Mouse (Mus musculus) thymus, adult 2 months (tissue): ENCODE data around the gene Sesn1. TPM values are rescaled to one million over a fixed set of nuclear protein-coding genes. Genes with fewer than 3 reads are reported as not detected.

Experiments
- DNase-seq: peaks from one replicate; pipeline ENCODE4 v3.0.0; 2021
- H3K27ac ChIP-seq: fragments of 200-500 bp; 2 replicates; pipeline ENCODE4 v1.5.1; 2012; ENCODE audit warnings: low read length, control low read depth; ENCODE audit not compliant: control insufficient read depth, insufficient read depth
- H3K27me3 ChIP-seq: fragments of 200-500 bp; 2 replicates; pipeline ENCODE4 v1.6.1; 2012; ENCODE audit warnings: mild to moderate bottlenecking, low read length, moderate library complexity, mixed read lengths; ENCODE audit not compliant: control insufficient read depth, insufficient read depth
- H3K36me3 ChIP-seq: fragments of 200-500 bp; 2 replicates; pipeline ENCODE4 v1.6.1; 2012; ENCODE audit warnings: mild to moderate bottlenecking, low read length, moderate library complexity; ENCODE audit not compliant: control insufficient read depth, insufficient read depth
- H3K4me1 ChIP-seq: fragments of 200-500 bp; replicated peaks from 2 replicates; pipeline ENCODE4 v1.6.1; 2012; ENCODE audit warnings: low read length; ENCODE audit not compliant: control insufficient read depth, insufficient read depth
- H3K4me3 ChIP-seq: fragments of 200-500 bp; 2 replicates; pipeline ENCODE4 v1.5.1; 2012; ENCODE audit warnings: mild to moderate bottlenecking, low read length, control low read depth, moderate library complexity; ENCODE audit not compliant: control insufficient read depth, insufficient read depth
- CTCF ChIP-seq: fragments of 200-500 bp; IDR thresholded peaks from 2 replicates; pipeline ENCODE4 v1.5.1; 2012; ENCODE audit warnings: mild to moderate bottlenecking, control low read depth, low read length, moderate library complexity, borderline replicate concordance; ENCODE audit not compliant: control insufficient read depth, poor library complexity, insufficient read depth; ENCODE audit errors: extremely low read depth
- POLR2A ChIP-seq: fragments of 200-500 bp; IDR thresholded peaks from 2 replicates; pipeline ENCODE4 v1.6.1; 2012; ENCODE audit warnings: mild to moderate bottlenecking, low read length, control low read depth, moderate library complexity; ENCODE audit not compliant: control insufficient read depth, poor library complexity, insufficient read depth; ENCODE audit errors: extremely low read depth
- WGBS: fragments of 180-500 bp; shearing (Covaris S2); methylation state at CpG from one replicate; pipeline ENCODE4 v1.1.7; 2018; 5-methylcytosine and 5-hydroxymethylcytosine counted together
- polyA plus RNA-seq: library from polyadenylated mRNA; depleted of rRNA; stranded (reverse); fragments of >200 nt; gene quantifications from 2 replicates; pipeline ENCODE4 v1.2.3, GENCODE M21; 2012

Sesn1 gene
- polyA plus RNA-seq, 1 experiment = 51.7 TPM

GRCm38 (mm10) chr10:41797253-41797652 is 12.5 kb upstream of the Sesn1 start:
- Histone ChIP-seq H3K27me3 (no peaks in the 10 kb centered on the region), H3K27ac (no peak overlapping the region), H3K36me3 (peaks cover 10% of the 10 kb centered on the region), H3K4me3 (no peak overlapping the region), H3K4me1 (no peaks in the 10 kb centered on the region)
- TF ChIP-seq POLR2A (no peak), CTCF (no peak)
- no peak for DNase-seq
- 95% methylated on average over 8 of the region's 8 CpGs for WGBS

GRCm38 (mm10) chr10:41803467-41803866 is 6.3 kb upstream of the Sesn1 start:
- Histone ChIP-seq H3K4me1 (no peaks in the 10 kb centered on the region), H3K36me3 (peaks cover 14% of the 10 kb centered on the region), H3K4me3 (no peak overlapping the region), H3K27me3 (no peaks in the 10 kb centered on the region), H3K27ac (no peak overlapping the region)
- WGBS = 97% methylated on average over 8 of the region's 8 CpGs
- no peak for DNase-seq
- TF ChIP-seq CTCF = no peak
- no peak for TF ChIP-seq POLR2A

- H3K36me3 ChIP-seq = peaks cover 14% of the 10 kb centered on the region
- no peak overlapping the region for H3K27ac ChIP-seq
- no peaks in the 10 kb centered on the region for H3K27me3 ChIP-seq
- no peak for DNase-seq
- TF ChIP-seq POLR2A = no peak
- TF ChIP-seq CTCF = no peak
- H3K4me3 ChIP-seq = no peak overlapping the region
- WGBS = 71% methylated on average over 3 of the region's 3 CpGs
- H3K4me1 ChIP-seq = 0 out of 2 replicates have a peak, but pooled peaks cover 3% of the 10 kb centered on the region
Observed at GRCm38 (mm10) chr10:41804711-41805110, 5.0 kb upstream of the Sesn1 start.

- TF ChIP-seq CTCF (no peak), POLR2A (no peak)
- Histone ChIP-seq H3K27ac (no peak overlapping the region), H3K36me3 (peaks cover 10% of the 10 kb centered on the region), H3K27me3 (no peaks in the 10 kb centered on the region), H3K4me1 (0 out of 2 replicates have a peak, but pooled peaks cover 3% of the 10 kb centered on the region), H3K4me3 (no peak overlapping the region)
- WGBS = 100% methylated on average over 2 of the region's 2 CpGs
- DNase-seq = no peak
Observed at GRCm38 (mm10) chr10:41805729-41806355, 3.9 kb upstream of the Sesn1 start.

GRCm38 (mm10) chr10:41809080-41809770 is 510 bp upstream of the Sesn1 start:
- H3K4me3 ChIP-seq = peak overlapping the region; percentile 90
- H3K27me3 ChIP-seq = no peaks in the 10 kb centered on the region
- peaks cover 9% of the 10 kb centered on the region for H3K4me1 ChIP-seq
- DNase-seq = peak; percentile 85
- TF ChIP-seq CTCF (no peak), POLR2A (no peak; the same call in 1 of the 2 replicates)
- WGBS = 5% methylated on average over 25 of the region's 25 CpGs
- no peak overlapping the region; the same call in 1 of the 2 replicates for H3K27ac ChIP-seq
- no peaks in the 10 kb centered on the region for H3K36me3 ChIP-seq

GRCm38 (mm10) chr10:41810564-41811455 is 1.1 kb downstream of the Sesn1 start:
- TF ChIP-seq CTCF (no peak), POLR2A (no peak)
- H3K36me3 ChIP-seq = no peaks in the 10 kb centered on the region
- peaks cover 13% of the 10 kb centered on the region for H3K4me1 ChIP-seq
- peak overlapping the region; percentile 78 for H3K27ac ChIP-seq
- peak overlapping the region; percentile 90 for H3K4me3 ChIP-seq
- under 1% methylated on average over 36 of the region's 36 CpGs for WGBS
- no peak for DNase-seq
- no peaks in the 10 kb centered on the region for H3K27me3 ChIP-seq
